Mouse (Mus musculus) thymus, postnatal 10 days (tissue): Measurements from ENCODE around the gene Them4.
"Not testable (repeated sequence)": the region's sequence is repeated elsewhere in the genome, so short reads cannot be mapped to it uniquely, and the experiment has no call there.

Experiments used
- DNase-seq, 2 experiments: peaks; one replicate each; pipeline ENCODE4 v3.0.0; 2021; ENCODE audit warnings: low spot score in 2 of 2

The Them4 gene

GRCm38 (mm10) chr3:94309633-94310363, at the start of gene Them4:
Gene Them4, plus strand, starts transcription at chr3:94310089.
- peak; percentile 77 to 85 for DNase-seq

GRCm38 (mm10) chr3:94260598-94260997, 49.3 kb upstream of the Them4 start:
- no peak for DNase-seq

GRCm38 (mm10) chr3:94263736-94264135, 46.2 kb upstream of the Them4 start, which contains the start of gene Gm4778:
Gene Gm4778, plus strand, starts transcription at chr3:94264036.
- DNase-seq = not testable (repeated sequence)

GRCm38 (mm10) chr3:94275991-94276390, 33.9 kb upstream of the Them4 start:
- DNase-seq = no peak

- DNase-seq = no peak
These were observed 4.4 kb upstream of the Them4 start for GRCm38 (mm10) chr3:94305457-94305856.

- no peak for DNase-seq
These were observed 2.9 kb upstream of the Them4 start for GRCm38 (mm10) chr3:94306975-94307374.

- no peak for DNase-seq
These were observed 602 bp downstream of the Them4 start for GRCm38 (mm10) chr3:94310491-94310890.

GRCm38 (mm10) chr3:94310911-94311310, 1.0 kb downstream of the Them4 start:
- no peak for DNase-seq

GRCm38 (mm10) chr3:94311376-94311775, 1.5 kb downstream of the Them4 start:
- no peak for DNase-seq

- DNase-seq = peak in 1 of 2 experiments; percentile 27
These were observed 18.8 kb downstream of the Them4 start for GRCm38 (mm10) chr3:94328681-94329080.

- no peak for DNase-seq
These were observed 24.6 kb downstream of the Them4 start for GRCm38 (mm10) chr3:94334442-94334841.

- no peak for DNase-seq
These were observed 28.6 kb downstream of the Them4 start for GRCm38 (mm10) chr3:94338522-94338921.

- DNase-seq = no peak
These were observed 32.1 kb downstream of the Them4 start, which contains the start of gene Them5 for GRCm38 (mm10) chr3:94341959-94342422. Gene Them5, plus strand, starts transcription at chr3:94342099.

GRCm38 (mm10) chr3:94342552-94342951, 32.7 kb downstream of the Them4 start:
- no peak for DNase-seq

- DNase-seq = no peak
These were observed 34.3 kb downstream of the Them4 start for GRCm38 (mm10) chr3:94344182-94344581.

GRCm38 (mm10) chr3:94344897-94345296, 35.0 kb downstream of the Them4 start:
- no peak for DNase-seq

- peak in 1 of 2 experiments; percentile 36 for DNase-seq
These were observed 38.3 kb downstream of the Them4 start for GRCm38 (mm10) chr3:94348146-94348545.

- DNase-seq = no peak
These were observed 50.9 kb downstream of the Them4 start for GRCm38 (mm10) chr3:94360812-94361211.

GRCm38 (mm10) chr3:94362138-94362537, 52.2 kb downstream of the Them4 start, which contains the start of gene C2cd4d:
Gene C2cd4d, plus strand, starts transcription at chr3:94362438.
- DNase-seq = no peak

- no peak for DNase-seq
These were observed 53.6 kb downstream of the Them4 start for GRCm38 (mm10) chr3:94363291-94364153.

GRCm38 (mm10) chr3:94364154-94364526, 54.3 kb downstream of the Them4 start:
- DNase-seq = no peak

- peak; percentile 69 to 82 for DNase-seq
These were observed 56.9 kb downstream of the Them4 start for GRCm38 (mm10) chr3:94366761-94367160.
